Mouse (Mus musculus) limb, embryonic 13.5 days (tissue): ENCODE measurements around the gene Mpl. TPM values are rescaled to one million over a fixed set of nuclear protein-coding genes. Genes with fewer than 3 reads are reported as not detected.

Source experiments
- ATAC-seq: fragments of 200-750 bp; cut with Nextera tagmentation; 2 replicates; pipeline ENCODE4 v1.8.0; 2017; ENCODE audit warnings: low read depth, moderate number of reproducible peaks, moderate TSS enrichment; ENCODE audit not compliant: low FRiP score
- H3K27ac ChIP-seq: fragments of 300-500 bp; sonication (generic); 2 replicates; pipeline ENCODE4 v1.5.1; 2015; ENCODE audit warnings: inconsistent platforms, mild to moderate bottlenecking, moderate library complexity
- H3K27me3 ChIP-seq: fragments of 300-500 bp; sonication (generic); 2 replicates; pipeline ENCODE4 v1.6.1; 2015; ENCODE audit warnings: mild to moderate bottlenecking, inconsistent platforms
- H3K36me3 ChIP-seq: fragments of 300-500 bp; sonication (generic); 2 replicates; pipeline ENCODE4 v1.6.1; 2015; ENCODE audit warnings: inconsistent platforms, mild to moderate bottlenecking, moderate library complexity
- H3K4me1 ChIP-seq: fragments of 300-500 bp; sonication (generic); 2 replicates; pipeline ENCODE4 v1.6.1; 2015; ENCODE audit warnings: inconsistent platforms
- H3K4me2 ChIP-seq: fragments of 300-500 bp; sonication (generic); replicated peaks from 2 replicates; pipeline ENCODE4 v1.6.1; 2015; ENCODE audit warnings: inconsistent platforms, mild to moderate bottlenecking, moderate library complexity
- H3K4me3 ChIP-seq: fragments of 300-500 bp; sonication (generic); 2 replicates; pipeline ENCODE4 v1.5.1; 2015; ENCODE audit warnings: moderate library complexity, mild to moderate bottlenecking, inconsistent platforms
- H3K9ac ChIP-seq: fragments of 300-500 bp; sonication (generic); 2 replicates; pipeline ENCODE4 v1.6.1; 2015; ENCODE audit warnings: mild to moderate bottlenecking, inconsistent platforms
- H3K9me3 ChIP-seq: fragments of 300-500 bp; sonication (generic); 2 replicates; pipeline ENCODE4 v1.6.1; 2016; ENCODE audit warnings: inconsistent platforms
- WGBS: fragments of 180-500 bp; shearing (Covaris S2); methylation state at CpG from one replicate; pipeline ENCODE4 v1.1.7; 2015; 5-methylcytosine and 5-hydroxymethylcytosine counted together
- polyA plus RNA-seq: library from polyadenylated mRNA; unstranded; fragments of >200 nt; fragmentation: Nextera tagmentation; extraction: Ambion mirVana; gene quantifications from 2 replicates; pipeline ENCODE4 v1.2.1, GENCODE M21; 2015

Gene Mpl
- polyA plus RNA-seq: 0.33 and 0.46 TPM in 2 replicates

DNA sequence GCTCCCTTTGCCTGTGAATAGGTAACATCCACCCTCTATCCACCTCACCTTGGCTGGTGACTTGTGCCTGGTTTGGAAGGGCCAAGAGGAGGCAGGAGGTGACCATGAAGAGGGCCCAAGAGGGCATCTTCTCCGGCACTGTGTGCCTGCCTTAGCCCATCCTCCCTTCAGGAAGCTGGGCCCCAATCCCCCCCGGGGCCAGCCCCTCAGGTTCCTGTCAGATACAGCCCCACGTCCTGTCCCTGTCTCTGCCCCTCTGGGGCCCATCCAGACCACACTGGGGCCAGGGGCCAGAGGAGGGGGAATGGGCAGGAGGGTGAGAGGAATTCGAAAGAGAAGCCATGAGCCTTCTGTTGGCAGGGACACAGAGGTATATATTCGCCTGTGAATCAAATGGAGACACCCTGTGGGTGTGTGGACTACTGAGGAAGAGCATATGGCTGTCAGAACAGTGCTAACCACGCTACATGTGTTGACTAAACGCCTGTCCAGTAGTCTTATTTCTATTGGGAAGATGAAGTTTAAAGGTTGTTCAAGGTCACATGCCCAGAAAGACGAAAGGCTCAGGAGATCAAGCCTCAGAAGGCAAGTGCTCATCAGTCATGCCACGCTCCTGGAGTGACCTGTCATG, at the start of gene Mpl:
Gene Mpl, minus strand, starts transcription at position 169 of the 631 bp plus-strand sequence.
- no peak within 1 kb of the TSS for H3K4me2 ChIP-seq
- no peaks in the 10 kb centered on the region for H3K4me1 ChIP-seq
- H3K27ac ChIP-seq: no peak within 1 kb of the TSS
- 67% methylated on average over 9 of the region's 9 CpGs for WGBS
- no peak within 1 kb of the TSS for H3K9ac ChIP-seq
- no peak for ATAC-seq
- H3K27me3 ChIP-seq: no peaks in the 10 kb centered on the region
- no peak within 1 kb of the TSS for H3K4me3 ChIP-seq
- no peaks in the 10 kb centered on the region for H3K9me3 ChIP-seq
- no peaks in the 10 kb centered on the region for H3K36me3 ChIP-seq

DNA sequence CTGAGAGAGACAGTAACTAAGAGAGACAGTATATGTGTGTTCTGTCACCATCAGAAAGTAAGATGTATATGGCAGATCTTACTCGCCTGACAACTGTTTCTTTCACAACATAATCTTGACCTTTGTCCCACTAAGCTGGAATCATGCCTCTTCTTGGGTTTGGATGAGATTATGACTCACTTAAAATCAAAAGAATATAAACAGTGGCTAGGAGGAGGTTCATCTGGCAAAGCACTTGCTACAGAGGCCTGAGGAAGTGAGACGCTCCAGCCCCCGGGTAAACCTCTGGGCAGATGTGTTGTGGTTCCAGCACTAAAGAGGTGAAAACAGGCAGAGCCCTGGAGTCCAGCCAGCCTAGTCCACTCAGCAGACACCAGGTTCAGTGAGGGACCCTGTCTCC, 48.2 kb upstream of the Mpl start:
- Histone ChIP-seq H3K4me2 (no peak overlapping the region), H3K4me3 (no peak overlapping the region), H3K36me3 (no peaks in the 10 kb centered on the region), H3K27me3 (no peaks in the 10 kb centered on the region), H3K4me1 (no peaks in the 10 kb centered on the region), H3K9me3 (no peaks in the 10 kb centered on the region), H3K27ac (no peak overlapping the region), H3K9ac (no peak overlapping the region)
- no peak for ATAC-seq
- 72% methylated on average over 3 of the region's 3 CpGs for WGBS

DNA sequence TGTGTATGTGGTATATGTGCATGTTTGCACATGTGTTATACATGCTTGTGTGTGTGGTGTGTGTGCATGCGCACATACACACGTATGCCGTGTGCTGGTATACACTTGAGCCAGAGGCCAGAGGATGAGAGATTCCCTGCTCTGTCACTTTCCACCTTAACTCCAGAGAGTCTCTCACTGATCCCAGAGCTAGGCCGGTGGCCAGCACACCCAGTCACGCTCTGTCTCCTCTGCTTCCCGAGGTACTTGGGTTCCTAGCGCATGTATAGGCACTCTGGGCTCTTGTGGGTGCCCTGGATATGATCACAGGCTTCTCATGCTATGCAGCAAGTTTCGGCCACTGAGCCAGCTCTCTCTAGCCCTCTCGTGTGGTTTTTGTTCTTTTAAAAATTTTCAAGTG, 43.5 kb upstream of the Mpl start:
- H3K4me1 ChIP-seq: no peaks in the 10 kb centered on the region

DNA sequence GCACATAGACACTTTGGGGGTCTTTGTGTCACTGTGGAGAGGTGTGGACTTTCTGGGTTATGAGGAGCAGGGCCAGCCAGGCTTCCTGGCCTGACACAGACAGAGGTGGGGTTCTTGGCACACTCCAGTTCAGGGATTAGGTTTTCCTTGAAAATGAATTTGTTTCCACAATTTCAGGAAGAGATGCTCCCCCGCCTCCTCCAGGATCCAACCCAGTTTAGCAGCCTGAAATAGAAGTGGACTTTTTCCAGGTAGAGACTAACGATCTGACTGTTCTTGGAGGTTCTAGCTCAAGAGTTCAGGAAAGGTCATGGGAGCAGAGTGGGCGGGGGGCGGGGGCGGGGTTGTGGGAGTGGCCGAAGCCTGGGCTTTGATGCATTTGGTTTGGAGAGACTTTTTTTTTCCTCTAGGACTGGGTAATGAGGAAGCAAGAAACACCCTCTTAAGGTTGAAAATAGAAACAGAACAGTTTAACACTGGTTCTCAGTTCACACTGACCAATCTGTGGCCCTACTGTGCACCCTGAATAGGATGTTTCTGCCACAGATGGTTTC, 42.9 kb upstream of the Mpl start:
- no peak for ATAC-seq
- Histone ChIP-seq H3K27ac (no peak overlapping the region), H3K4me2 (no peak overlapping the region), H3K4me3 (no peak overlapping the region), H3K4me1 (no peaks in the 10 kb centered on the region), H3K36me3 (no peaks in the 10 kb centered on the region), H3K27me3 (no peaks in the 10 kb centered on the region), H3K9me3 (no peaks in the 10 kb centered on the region), H3K9ac (no peak overlapping the region)
- 43% methylated on average over 6 of the region's 6 CpGs for WGBS

More for the DNA sequence above, 43.5 kb upstream of the Mpl start:
- no peak overlapping the region for H3K27ac ChIP-seq
- no peak overlapping the region for H3K9ac ChIP-seq
- no peaks in the 10 kb centered on the region for H3K9me3 ChIP-seq
- no peak overlapping the region for H3K4me2 ChIP-seq
- ATAC-seq: no peak
- no peaks in the 10 kb centered on the region for H3K27me3 ChIP-seq
- no peaks in the 10 kb centered on the region for H3K36me3 ChIP-seq
- no peak overlapping the region for H3K4me3 ChIP-seq
- 65% methylated on average over 9 of the region's 9 CpGs for WGBS

DNA sequence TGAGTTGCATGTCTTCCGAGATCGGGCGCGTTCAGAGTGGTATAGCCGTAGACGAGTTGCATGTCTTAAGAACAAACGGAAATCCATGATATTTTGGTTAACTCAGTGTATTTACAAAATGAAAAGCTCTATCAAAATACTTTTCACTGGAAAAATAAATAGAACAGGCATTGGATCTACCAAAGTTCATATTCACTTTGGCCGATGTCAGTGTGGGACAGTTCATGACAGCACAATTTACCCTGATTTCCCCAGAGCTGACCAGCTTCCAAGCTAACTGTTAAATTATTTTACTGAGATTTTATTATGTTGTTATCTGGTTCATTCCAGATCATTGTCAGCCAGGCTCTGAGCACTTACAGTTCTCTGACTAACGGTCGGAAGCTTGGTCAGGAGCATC, 33.1 kb upstream of the Mpl start:
- Histone ChIP-seq H3K36me3 (no peaks in the 10 kb centered on the region), H3K4me1 (no peaks in the 10 kb centered on the region), H3K27me3 (no peaks in the 10 kb centered on the region), H3K4me2 (no peak overlapping the region), H3K27ac (no peak overlapping the region), H3K9ac (no peak overlapping the region), H3K4me3 (no peak overlapping the region), H3K9me3 (no peaks in the 10 kb centered on the region)
- ATAC-seq: no peak
- 92% methylated on average over 10 of the region's 10 CpGs for WGBS

DNA sequence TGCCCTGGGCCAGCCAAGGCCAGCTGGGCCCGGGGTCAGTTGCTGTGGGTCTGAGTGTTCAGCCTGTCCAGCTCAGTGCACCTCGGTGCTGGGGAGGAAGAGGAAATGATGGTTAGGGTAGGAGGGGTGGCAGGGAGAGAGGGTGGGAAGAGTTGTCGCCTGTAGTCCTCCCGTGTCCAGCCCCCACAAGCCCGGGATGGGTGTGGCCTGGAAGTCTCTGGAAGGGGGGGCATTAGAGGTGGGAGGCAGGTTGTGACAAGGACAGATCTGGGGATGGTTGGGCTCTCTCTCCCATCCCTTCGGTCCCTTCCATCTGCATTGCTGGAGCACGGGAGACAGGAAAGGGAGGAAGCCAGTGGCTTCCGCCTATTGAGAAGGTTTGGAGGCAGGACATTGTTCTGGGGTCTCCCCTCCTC, 32.4 kb upstream of the Mpl start, which contains the start of gene Tie1:
Gene Tie1, minus strand, starts transcription at position 345 of the 416 bp plus-strand sequence.
- Histone ChIP-seq H3K9me3 (no peaks in the 10 kb centered on the region), H3K9ac (no peak within 1 kb of the TSS), H3K27me3 (no peaks in the 10 kb centered on the region), H3K4me1 (no peaks in the 10 kb centered on the region), H3K36me3 (no peaks in the 10 kb centered on the region), H3K4me2 (0 out of 2 replicates have a peak within 1 kb of the TSS, but pooled peaks have one; percentile 11), H3K4me3 (0 out of 2 replicates have a peak within 1 kb of the TSS, but pooled peaks have one; percentile 3), H3K27ac (no peak within 1 kb of the TSS)
- no peak for ATAC-seq
- WGBS: 63% methylated on average over 8 of the region's 8 CpGs

DNA sequence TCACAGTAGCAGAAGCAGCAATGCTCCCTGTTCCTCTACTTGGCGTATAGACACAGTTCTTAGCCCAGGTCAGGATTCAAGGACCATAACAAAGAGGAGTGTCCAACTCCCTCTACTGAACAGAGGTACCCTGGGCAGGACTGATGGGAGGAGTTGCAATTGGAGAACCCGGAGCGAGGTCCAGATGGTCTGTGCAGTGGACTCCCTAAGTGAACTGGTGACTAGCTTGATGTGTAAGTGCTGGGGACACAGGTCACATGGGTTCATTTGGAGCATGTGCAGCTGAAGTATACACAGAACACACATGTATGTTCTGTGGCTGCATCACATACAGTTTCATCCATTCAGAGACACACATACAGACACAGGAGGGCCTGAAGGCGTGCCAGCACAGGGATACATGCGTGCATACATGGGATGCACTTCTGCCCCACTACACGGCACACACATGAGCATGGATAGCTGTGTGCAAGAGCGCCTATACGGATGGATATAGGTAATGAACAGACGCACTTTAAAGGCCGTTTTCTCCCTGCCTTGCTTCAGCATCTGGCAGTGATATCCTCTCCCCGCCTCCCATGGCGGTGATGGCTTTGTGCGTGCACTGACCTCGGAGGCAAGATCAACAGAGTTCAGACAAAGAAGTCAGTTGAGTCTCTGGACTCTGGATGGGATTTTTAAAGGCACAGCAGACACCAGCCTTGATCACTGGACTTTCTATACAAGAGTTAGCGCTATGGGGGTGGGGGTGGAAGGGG, 19.6 kb upstream of the Mpl start:
- Histone ChIP-seq H3K27me3 (no peaks in the 10 kb centered on the region), H3K9ac (no peak overlapping the region), H3K27ac (no peak overlapping the region), H3K4me3 (no peak overlapping the region), H3K4me2 (no peak overlapping the region; the same call in 1 of the 2 replicates), H3K9me3 (no peaks in the 10 kb centered on the region), H3K4me1 (peaks cover 6% of the 10 kb centered on the region), H3K36me3 (no peaks in the 10 kb centered on the region)
- 35% methylated on average over 15 of the region's 15 CpGs for WGBS
- ATAC-seq: no peak

DNA sequence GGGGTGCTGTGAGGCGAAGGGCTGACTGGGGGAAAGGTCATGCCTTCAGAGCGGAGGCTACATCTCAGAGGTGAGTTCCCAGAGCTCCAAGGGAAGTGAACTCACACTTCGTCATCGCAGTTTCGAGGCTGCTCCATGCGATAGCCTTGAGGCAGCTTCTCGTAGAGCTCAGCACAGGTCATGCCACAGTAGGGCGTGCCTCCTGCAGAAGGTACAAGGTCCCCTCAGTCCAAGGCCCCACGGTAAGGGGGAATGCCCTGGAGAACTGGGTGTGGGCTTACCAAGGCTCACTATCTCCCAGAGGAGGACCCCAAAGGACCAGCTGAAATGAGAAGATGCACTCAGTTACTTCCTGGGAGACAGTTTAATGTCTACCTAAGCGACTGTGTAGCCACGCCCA, 15.4 kb upstream of the Mpl start:
- H3K4me2 ChIP-seq: no peak overlapping the region
- no peak overlapping the region for H3K9ac ChIP-seq
- 0 out of 2 replicates have a peak, but pooled peaks have one; percentile 16 for ATAC-seq
- no peaks in the 10 kb centered on the region for H3K36me3 ChIP-seq
- no peaks in the 10 kb centered on the region for H3K9me3 ChIP-seq
- H3K4me3 ChIP-seq: no peak overlapping the region
- 86% methylated on average over 11 of the region's 11 CpGs for WGBS
- H3K27me3 ChIP-seq: no peaks in the 10 kb centered on the region
- peaks cover 13% of the 10 kb centered on the region for H3K4me1 ChIP-seq
- no peak overlapping the region for H3K27ac ChIP-seq

DNA sequence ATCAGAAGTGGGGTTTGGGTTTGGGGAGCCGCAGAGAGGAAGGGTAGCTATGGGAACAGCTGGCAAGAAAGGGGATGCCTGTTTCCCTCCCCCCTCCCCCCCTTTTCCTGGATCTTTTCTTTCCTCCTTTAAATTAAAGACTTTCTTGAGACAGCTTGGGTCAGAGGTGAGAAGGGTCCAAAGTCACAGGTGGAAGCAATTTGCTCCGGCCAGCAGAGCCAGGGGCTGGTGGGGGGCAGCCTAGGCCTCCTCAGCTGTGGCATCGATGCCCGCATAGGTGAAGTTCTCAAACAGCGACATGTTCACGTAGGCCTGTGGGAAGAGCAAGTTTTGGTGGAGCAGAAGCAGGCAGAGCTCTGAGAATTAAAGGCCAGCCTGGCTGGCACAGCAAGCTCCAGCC, 14.0 kb upstream of the Mpl start:
- no peak for ATAC-seq
- 27% methylated on average over 6 of the region's 6 CpGs for WGBS
- Histone ChIP-seq H3K9me3 (no peaks in the 10 kb centered on the region), H3K27ac (no peak overlapping the region), H3K4me3 (no peak overlapping the region), H3K9ac (no peak overlapping the region), H3K4me2 (no peak overlapping the region), H3K27me3 (no peaks in the 10 kb centered on the region), H3K4me1 (peaks cover 7% of the 10 kb centered on the region; the same call in 1 of the 2 replicates), H3K36me3 (no peaks in the 10 kb centered on the region)

DNA sequence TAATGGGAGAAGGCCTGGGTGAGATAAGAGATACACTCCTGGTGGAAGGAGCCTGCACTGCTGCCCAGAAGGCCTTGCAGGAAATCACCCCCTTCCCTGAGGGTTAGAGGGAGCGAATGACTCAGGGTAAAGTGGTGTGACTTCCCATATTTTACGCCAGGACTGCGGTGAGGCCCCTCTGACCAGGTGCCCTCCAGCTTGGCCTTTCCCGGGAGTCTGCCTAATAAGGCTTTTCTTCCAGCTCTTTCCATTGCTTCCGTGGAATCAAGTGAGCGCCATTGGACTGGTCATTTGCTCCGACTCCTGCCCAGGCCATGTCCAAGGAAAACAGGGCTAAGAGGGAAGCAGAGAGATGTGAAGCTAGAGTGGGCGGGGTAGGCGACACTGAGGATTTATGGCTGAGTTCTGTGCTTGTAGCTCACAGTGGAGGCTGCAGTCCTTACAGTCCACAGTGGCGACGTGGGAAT, 8.4 kb upstream of the Mpl start:
- H3K4me3 ChIP-seq: no peak overlapping the region
- ATAC-seq: no peak
- no peaks in the 10 kb centered on the region for H3K27me3 ChIP-seq
- H3K36me3 ChIP-seq: no peaks in the 10 kb centered on the region
- H3K9ac ChIP-seq: no peak overlapping the region
- H3K4me1 ChIP-seq: peaks cover 4% of the 10 kb centered on the region
- H3K9me3 ChIP-seq: no peaks in the 10 kb centered on the region
- no peak overlapping the region for H3K27ac ChIP-seq
- WGBS: 9% methylated on average over 11 of the region's 11 CpGs
- H3K4me2 ChIP-seq: 0 out of 2 replicates have a peak overlapping the region, but pooled peaks have one; percentile 16

DNA sequence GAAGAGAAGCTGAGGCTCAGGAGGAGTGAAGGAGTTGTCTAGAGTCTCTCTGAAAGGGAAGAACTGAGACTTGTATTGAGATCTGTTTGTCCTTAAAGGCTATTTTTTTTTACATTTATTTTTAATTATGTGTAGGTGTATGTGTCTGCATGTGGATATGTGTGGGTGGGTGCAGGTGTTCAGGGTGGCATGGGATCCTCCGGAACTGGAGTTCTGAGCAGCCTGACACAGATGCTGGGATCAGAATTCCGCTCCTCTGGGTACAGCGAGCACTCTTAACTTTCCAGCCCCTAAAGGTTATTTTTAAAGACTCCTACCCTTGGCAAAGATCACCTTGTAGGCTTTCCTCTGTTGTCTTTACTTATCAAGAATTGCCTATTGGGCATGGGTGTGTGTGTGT, 7.6 kb upstream of the Mpl start:
- H3K9me3 ChIP-seq: no peaks in the 10 kb centered on the region
- no peaks in the 10 kb centered on the region for H3K27me3 ChIP-seq
- H3K36me3 ChIP-seq: no peaks in the 10 kb centered on the region
- H3K4me1 ChIP-seq: peaks cover 4% of the 10 kb centered on the region; the same call in 1 of the 2 replicates
- 89% methylated on average over 3 of the region's 3 CpGs for WGBS
- H3K27ac ChIP-seq: no peak overlapping the region
- no peak for ATAC-seq
- no peak overlapping the region for H3K4me3 ChIP-seq
- H3K4me2 ChIP-seq: no peak overlapping the region
- no peak overlapping the region for H3K9ac ChIP-seq
